Mouse (Mus musculus): ENCODE results near the gene Socs7. TPM values are rescaled to one million over a fixed set of nuclear protein-coding genes. Genes with fewer than 3 reads are reported as not detected.

Gene Socs7
- total RNA-seq, 2 experiments from 2014 or later, result 25.6 to 27.4 TPM

DNA sequence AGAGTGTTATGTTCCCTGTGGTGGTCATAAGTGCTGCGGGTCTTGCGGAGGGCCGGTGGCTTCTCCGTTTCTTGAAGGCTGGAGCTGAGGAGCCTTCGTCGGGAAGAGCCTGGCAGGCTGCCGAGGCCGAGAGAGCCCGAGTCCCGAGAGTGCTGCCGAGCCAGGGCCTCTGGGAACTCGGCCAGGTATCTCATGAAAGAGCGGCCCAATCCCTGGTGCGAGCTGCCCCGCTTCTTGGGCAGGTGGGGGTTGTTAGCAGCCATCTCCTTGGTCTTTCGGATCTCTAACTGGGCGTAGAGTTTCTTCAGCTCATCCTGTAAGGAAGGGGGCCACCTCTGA lies 23.4 kb upstream of the Socs7 start:
- DNase-seq (ENCODE audit: low spot score in 2 of 2), result peak in 1 of 2 experiments; percentile 35

DNA sequence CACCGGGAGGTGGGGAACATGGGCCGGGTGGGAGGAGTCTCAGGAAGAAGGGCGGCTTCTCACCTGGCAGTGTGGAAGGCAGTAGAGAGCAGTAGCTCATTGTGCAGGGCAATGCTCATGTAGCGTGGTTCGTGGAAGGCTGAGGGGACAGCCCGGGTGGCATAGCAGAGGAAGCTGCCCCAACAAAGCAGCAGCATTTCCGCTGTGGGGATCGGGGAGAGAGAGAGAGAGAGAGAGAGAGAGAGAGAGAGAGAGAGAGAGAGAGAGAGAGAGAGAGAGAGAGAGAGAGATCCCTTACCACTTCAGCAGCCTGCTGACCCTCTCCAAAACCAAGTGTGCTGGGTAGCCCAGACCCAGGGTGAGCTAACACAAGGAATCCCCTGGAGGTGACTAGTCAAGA lies 19.2 kb upstream of the Socs7 start:
- DNase-seq (ENCODE audit: low spot score in 2 of 2), result no peak

DNA sequence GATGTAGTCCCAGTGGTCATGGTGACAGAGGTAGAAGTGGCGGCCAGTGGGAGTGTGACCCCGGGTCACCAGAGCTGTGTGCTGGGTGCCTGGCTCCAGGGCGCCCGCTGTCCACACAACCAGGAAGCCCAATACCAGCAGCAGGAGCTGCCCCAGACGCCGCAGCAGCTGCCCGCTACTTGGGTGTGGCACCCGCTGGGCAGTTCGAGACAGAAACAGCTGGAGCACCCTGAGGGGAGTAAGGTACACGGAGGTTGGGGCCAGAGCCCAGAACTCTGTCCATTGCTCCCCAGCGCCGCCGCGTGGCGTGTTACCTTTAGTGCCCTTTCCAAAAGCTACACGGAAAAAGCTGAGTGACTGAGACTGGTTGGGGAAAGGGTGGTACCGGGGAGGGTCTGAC lies 18.7 kb upstream of the Socs7 start:
- DNase-seq (ENCODE audit: low spot score in 2 of 2), result no peak

DNA sequence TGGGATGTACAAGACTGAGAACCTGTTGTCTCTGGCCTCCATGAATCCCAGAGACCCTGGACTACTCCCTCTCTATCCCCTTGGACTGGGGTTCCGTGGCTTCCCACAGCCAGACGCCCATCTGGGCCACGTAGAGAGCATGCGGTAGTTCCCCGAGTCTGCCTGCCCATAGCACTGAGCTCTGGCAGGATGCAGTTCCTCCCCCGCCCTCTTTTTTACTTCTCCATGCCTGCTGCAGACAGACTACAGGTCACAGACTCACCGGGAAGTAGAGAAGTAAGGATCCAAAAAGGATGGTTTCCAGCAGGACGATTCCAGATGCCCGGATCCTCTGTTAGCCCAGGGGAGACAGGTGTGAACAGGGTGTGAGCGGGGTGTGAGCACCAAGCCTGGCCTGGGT lies 16.9 kb upstream of the Socs7 start:
- DNase-seq (ENCODE audit: low spot score in 2 of 2), result no peak

DNA sequence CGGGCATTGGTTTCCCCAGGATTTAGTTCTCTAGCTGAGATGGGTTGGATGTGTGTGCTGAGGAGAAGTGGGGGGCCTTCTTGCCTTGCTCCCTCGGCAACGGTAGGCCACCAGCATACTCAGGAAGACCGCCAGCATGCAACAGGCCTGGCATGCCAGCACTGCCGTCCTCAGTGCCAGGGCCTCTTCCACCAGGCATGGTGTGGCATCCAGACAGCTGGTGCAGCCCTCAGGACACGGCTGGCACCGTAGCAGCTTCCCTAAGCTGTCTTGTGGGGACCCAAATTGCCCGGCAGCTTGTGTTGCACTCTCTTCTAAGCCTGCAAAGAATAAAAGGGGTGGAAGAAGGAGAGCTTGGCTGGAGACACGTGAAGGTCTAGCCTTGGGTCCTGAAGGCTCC lies 16.0 kb upstream of the Socs7 start:
- DNase-seq (ENCODE audit: low spot score in 2 of 2), result no peak

DNA sequence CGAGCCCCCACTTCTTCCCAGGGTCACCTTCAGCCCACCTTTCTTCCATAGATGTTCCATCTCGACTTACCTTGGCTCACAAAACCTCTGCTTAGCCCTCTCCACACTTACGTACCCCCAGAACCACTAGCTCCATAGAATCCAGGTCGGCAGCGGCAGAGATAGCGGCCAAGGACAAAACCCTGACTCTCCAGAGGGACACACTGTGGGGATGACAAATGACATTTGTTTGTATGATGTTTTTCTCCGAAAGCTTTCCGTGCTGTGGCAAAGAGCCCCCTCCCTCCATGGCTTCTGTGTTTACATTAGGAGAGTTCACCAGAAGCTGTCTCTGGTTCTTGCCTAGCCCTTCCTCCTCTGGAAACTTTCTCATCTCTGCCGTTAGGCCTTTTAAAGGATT lies 15.1 kb upstream of the Socs7 start:
- DNase-seq (ENCODE audit: low spot score in 2 of 2), result no peak

DNA sequence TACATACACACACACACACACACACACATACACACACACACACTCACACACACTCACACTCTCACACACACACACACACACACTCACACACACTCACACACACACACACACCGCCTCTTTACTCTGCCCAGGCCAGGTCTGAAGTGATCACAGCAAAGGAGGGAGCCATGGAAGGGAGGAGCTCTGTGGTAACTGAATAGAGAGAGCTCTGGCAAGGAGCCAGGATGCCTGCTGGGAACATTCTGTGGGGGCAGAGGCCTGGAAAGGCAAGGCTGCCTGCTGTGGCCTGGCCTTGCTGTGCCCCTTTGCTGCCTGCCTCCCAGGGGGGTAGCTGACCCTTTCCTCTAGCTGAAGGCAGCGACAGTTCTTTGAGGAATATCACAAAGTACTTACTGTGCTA lies 12.3 kb upstream of the Socs7 start:
- peak; percentile 33 to 65 for DNase-seq (ENCODE audit: low spot score in 2 of 2)

DNA sequence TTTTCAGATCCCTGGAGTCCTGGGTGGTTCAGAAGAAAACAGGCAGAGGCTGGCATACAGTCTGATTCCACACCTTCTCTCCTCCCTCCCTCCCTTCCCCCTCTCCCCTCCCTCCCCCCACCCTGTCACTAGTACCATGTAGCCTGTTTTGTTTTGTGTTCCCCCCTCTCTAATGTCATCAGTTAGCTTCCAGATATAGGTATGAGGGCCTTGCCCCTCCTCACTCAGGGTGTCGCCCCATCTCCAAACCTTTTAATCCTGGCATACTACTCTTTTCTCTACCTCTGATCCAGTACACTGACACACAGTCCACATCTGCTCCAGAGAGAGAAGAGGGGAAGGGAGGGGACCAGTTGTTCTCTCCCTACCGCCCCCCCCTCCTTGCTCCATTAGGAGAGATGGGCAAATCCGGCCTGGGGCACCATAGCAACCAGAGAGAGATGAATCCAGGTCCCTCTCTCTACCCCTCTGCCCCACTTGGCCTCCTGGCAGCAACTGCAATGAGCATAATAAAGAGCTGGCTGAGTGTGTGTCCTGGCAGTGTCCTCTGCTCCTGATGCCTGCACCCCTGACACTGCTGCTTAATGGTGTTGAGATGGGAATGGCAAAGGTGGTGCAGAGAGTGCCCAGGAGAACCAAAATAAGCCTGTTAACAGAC lies 10.2 kb upstream of the Socs7 start, which contains the start of gene Gpr179:
Gpr179 (minus strand) TSS at position 51 of the 658 bp plus-strand sequence.
- no peak for DNase-seq (ENCODE audit: low spot score in 2 of 2)

DNA sequence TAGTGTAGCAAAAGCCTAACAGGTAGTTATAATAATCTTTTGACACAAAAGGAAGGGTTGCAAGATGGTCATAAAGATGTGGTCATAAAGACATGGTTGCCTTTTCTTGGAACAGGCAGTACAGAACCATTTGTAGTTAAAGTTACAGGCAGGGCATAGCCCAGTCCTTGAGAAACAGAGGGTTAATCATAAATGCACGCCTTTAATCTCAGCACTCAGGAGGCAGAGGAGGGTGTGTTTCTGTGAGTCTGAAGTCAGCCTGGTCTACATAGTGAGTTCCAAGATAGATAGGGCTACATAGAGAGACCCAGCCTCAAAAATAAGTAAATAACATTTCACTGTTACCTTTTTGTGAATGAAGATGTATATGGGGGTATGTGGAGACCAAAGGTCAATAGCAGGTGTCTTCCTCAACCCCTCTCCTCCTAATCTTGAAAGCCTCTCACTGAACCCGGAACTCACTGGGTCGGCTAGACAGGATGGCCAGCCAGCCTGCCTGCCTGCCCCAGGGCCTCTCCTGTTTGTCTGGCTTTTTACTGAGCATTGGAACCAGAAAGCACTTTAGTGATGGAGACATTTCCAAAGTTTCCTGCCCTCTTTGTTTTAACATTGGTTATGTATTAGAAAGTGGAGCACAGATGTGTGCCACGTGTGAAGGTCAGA lies 9.3 kb upstream of the Socs7 start:
- DNase-seq (ENCODE audit: low spot score in 2 of 2), result no peak

DNA sequence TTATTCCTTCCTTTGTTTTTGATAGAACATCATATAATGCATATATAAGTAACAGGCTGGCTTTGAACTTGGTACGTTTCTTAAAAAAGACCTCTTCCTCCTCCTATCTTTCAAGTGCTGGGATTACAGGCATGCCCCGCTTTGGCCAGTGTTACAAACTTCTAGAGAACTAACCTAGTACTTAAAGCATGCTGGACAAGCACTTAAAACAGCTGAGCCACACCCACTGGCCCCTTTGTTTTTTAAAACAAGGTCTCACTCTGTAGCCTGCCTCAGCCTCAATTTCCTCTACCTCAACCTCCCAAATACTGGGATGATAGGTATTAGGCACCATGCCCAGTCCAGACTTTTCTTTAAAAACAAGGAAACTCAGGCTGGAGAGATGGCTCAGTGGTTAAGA lies 7.7 kb upstream of the Socs7 start:
- DNase-seq (ENCODE audit: low spot score in 2 of 2), result no peak

DNA sequence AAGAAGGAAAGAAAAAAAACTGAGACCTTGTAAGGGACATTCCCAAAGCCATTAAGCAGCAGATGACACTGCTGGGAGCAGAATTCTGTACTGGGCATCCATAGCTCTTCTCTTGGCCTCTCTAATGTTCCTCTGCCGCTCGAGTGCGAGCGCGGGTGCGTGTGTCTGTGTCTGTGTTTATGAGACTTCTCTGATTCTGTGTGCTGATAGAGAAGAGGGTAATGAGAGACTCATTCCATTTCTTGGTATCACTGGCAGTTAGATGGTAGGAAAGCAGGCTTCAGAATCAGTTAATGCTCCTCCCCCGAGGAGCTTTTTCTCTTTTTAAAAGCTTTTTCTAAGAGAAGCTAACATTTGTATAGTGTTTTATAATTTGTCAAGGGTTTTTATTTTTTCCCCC lies 7.1 kb upstream of the Socs7 start:
- no peak for DNase-seq (ENCODE audit: low spot score in 2 of 2)

DNA sequence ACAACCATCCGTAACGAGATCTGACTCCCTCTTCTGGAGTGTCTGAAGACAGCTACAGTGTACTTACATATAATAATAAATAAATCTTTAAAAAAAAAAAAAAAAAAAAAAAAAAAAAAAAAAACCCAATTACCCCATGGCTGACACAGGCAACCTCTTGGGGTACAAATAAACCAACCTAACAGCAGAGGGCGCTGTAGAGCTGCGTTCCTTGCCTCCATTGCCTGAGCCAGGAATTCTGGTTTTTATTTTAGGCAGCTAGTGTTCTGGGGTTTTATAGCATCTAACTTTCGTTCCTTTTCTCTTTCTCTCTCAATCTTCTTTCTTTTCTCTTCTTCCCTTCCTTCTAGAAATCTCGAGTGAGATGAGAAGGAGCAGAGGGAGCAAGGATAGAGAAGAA lies 4.7 kb upstream of the Socs7 start:
- DNase-seq (ENCODE audit: low spot score in 2 of 2), result peak in 1 of 2 experiments; percentile 48

DNA sequence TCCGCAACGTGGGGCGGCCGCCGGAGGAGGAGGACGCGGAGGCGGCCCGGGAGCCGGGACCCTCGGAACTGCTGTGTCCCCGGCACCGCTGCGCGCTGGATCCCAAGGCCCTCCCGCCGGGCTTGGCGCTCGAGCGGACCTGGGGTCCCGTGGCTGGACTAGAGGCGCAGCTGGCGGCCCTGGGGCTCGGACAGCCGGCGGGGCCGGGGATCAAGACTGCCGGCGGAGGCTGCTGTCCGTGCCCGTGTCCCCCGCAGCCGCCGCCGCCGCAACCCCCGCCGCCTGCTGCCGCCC lies 245 bp downstream of the Socs7 start:
- DNase-seq (ENCODE audit: low spot score in 2 of 2), result peak; percentile 17 to 24

DNA sequence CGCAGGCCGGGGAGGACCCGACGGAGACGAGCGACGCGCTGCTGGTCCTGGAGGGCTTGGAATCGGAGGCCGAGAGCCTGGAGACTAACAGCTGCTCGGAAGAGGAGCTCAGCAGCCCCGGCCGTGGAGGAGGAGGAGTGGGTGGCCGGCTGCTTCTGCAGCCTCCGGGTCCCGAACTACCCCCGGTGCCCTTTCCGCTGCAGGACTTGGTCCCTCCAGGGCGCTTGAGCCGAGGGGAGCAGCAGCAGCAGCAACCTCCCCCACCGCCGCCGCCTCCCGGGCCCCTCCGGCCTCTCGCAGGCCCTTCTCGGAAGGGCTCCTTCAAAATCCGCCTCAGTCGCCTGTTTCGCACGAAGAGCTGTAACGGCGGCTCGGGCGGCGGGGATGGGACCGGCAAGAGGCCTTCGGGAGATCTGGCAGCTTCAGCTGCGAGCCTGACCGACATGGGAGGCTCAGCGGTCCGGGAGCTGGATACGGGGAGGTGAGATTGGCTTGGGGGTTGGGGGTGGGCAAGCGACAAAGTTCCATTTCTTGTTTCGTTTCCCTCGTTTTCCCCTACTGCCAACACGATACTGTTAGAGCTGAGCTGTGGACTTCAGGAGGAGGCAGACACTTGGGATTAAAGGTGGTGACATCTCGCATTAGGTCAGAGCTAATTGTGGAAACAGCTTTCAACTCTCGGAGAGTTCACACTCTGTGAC lies 742 bp downstream of the Socs7 start:
- DNase-seq (ENCODE audit: low spot score in 2 of 2), result no peak

DNA sequence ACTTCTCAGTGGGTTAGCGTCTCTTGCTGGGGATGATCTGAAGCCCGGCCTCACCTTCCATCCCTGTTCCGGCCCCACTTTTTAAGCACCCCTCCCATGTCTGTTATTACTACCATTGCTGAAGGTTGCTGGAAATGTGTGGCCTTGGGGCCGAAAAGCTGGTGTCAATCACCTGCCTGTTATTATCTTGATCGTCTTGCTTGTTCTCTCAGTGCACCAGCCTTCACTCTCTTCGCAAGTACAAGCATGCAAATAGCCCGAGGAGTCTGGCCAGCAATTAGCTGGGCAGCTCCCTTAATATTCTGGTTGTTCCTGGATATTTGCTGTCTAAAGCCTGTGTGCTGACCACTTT lies 1.3 kb downstream of the Socs7 start:
- DNase-seq (ENCODE audit: low spot score in 2 of 2), result no peak

DNA sequence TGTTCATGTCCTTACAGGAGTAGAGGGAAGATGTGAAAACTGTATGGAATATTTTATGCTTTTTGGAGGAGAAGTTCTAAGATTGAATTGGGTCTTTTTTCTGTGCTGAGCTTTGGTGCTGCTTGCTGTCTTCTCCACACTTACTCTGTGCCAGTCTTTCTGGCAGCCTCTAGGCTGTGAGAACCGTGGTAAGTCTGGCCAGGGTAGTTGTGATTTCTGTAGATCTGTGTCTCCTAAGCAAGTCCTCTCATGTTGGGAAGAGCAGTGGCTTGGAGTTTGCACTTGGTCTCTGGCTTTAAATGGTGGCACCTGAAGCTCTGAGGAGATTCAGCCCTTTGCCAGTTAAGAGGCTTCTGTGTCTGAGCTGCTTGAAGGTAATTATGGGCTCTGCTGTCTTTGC lies 3.2 kb downstream of the Socs7 start:
- DNase-seq (ENCODE audit: low spot score in 2 of 2), result no peak

DNA sequence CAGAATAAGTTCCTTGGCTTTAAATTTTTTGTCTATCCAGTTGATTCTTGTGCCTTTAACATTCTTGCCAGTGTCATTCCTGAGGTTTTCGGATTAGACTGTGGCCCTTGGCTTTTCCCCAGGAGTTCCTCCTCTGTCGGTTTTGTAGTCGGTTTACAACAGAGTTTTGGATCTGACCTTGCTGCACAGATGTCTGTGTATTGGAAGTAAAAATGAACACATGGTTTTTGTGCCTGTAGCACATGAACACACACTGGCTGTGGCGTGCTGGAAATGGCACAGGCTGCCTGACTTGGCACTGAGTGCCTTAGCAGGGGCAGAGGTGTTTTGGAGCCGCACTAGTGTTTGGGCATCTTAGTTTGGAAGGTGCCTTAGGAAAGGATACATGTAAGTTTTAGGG lies 6.2 kb downstream of the Socs7 start:
- no peak for DNase-seq (ENCODE audit: low spot score in 2 of 2)

DNA sequence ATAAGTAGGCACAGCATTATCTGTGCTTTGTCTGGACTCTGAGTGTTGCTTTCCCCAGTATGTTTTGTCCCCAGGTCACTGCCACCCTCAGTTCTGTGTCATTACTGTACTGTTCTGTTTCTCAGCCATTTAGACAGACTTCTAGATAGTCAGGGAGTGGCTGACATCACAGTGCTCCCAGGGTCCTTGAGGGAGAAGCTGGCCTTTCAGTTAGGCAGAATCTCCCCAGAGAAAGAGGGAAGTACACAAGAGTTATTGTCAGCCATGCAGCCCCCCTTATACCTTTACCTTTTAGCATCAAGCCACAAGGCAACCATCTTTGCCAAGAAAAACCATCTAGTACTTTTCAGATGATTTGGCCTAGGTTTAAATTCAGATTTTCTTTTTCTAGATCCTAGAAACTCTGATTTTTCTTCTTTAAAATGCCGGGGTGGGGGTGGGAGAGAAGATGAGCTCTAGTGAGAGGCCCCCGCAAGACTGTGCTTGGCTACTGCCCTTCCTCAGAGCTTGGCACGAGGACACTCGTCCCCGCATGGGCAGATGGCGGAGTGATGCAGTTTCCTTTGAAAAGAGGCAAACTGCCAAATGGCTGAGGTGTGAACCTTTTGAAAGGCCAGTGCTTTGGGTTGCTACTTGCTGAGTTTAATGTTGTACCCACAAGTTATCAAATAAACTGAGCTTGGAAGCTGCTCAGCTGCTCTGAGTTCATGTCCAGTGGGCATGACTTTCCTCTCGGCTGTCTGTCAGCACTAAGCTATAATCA lies 8.2 kb downstream of the Socs7 start:
- no peak for DNase-seq (ENCODE audit: low spot score in 2 of 2)

DNA sequence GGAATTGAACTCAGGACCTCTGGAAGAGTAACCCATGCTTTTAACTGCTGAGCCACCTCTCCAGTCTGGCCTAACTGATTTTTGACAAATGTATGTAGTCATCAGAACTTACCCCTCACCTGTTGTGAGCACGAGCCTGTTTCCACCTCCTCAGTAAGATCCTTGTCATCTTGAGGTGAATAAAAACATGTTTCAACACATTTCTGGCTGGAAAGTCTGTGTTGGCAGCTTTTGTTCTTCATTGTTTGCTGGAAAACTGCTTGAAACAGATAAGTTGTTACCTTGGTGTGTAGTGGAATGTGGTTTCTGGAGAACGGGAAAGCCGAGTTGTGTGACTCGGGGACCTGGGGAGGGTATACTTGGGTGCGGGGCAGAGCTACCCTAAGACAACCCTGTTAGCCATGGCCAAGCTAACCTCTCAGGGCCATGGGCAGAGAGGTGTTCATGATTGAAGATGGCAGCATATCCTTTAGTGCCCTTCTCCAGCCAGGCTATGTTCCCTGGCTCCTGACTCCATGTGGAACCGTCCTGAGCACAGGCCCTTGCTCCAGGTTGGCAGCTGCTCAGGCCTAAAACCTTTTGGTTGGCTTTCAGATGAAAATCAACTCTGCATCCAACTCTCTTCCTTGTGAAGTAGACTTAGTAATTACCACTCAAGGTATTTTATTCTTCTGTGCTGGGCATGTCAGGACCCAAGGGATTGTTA lies 10.0 kb downstream of the Socs7 start:
- DNase-seq (ENCODE audit: low spot score in 2 of 2), result no peak

DNA sequence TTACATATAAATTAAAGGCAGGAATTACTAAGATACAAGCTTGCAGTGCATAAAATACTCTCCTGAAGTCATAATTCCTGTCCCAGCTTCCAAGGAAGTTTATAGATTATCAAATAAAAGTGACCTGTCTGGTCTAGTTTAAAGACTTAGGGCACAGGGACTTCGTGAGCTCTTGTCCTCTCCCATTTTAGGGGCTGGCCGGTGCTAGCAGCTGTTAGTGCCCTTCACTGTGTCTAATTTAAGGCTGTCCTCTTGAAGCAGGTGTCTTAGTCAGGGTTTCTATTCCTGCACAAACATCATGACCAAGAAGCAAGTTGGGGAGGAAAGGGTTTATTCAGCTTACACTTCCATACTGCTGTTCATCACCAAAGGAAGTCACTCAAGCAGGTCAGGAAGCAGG lies 11.1 kb downstream of the Socs7 start:
- DNase-seq (ENCODE audit: low spot score in 2 of 2), result no peak

DNA sequence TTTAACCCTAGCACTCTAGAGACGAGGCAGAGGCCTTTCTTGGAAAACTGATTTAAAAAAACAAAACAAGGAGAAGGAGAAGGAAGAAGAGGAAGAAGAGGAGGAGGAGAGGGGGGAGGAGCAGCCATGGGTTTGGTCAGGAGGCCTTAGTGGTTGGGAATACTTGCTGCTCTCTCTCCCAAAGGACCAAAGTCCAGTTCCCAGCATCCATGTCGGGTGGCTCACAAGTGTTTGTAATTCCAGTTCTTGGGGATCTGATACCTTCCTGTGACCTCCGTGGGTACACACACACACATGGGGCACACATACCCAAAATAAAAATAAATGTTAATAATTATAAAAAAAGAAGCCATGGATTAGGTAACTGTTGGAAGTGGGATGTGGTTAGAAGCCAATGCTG lies 17.7 kb downstream of the Socs7 start:
- DNase-seq (ENCODE audit: low spot score in 2 of 2), result no peak

DNA sequence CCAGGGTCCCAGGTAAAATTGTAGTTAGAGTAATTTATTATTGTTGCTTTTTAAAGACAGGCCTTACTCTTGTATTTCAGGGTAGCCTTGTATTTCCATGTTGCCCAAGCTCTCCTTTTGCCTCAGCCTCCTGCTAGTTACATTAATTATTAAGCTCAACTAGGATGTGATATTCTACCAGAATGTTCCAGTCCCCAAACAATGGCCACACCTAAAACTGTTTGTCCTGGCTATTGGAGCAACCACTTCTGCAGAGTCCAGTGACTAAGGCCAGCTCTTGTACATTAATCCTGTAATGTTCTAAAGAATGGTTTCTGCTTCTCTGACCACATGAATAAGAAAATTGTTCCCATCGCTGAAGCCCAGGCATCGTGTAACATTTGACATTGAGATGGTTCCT lies 20.7 kb downstream of the Socs7 start:
- DNase-seq (ENCODE audit: low spot score in 2 of 2), result no peak

Data from adrenal gland, postnatal 4 days (tissue).